Comparison of ENCODE assay signal across 19 mouse cellular contexts in genomic region chr7:137065408-137065807, GRCm38 (mm10).
"Had no signal": no experiment of that assay in that cellular context is flagged by ENCODE, and none has a peak within 500 bp of the region (broad histone marks: within the 10 kb centered on the region; RNA-seq: fewer than 3 reads in every experiment).

No protein-coding gene starts in this region.

- H3K36me3 ChIP-seq: midbrain, embryonic 10.5 days; midbrain, embryonic 12.5 days; neural tube, embryonic 13.5 days; neural tube, embryonic 15.5 days had no signal

- H3K4me3 ChIP-seq: midbrain, embryonic 10.5 days; midbrain, embryonic 12.5 days; myocyte; neural tube, embryonic 13.5 days; neural tube, embryonic 15.5 days had no signal

- H3K27me3 ChIP-seq: midbrain, embryonic 12.5 days; neural tube, embryonic 13.5 days; neural tube, embryonic 15.5 days had no signal

- ATAC-seq: midbrain, embryonic 16.5 days had no signal

- H3K9ac ChIP-seq: lung, embryonic 14.5 days; midbrain, embryonic 12.5 days; neural tube, embryonic 13.5 days; neural tube, embryonic 15.5 days had no signal

- H3K27ac ChIP-seq: midbrain, embryonic 10.5 days; neural tube, embryonic 15.5 days had no signal

- H3K4me2 ChIP-seq: lung, embryonic 14.5 days; midbrain, embryonic 12.5 days; neural tube, embryonic 13.5 days; neural tube, embryonic 15.5 days had no signal

- H3K4me1 ChIP-seq: midbrain, embryonic 12.5 days had no signal

- H3K9me3 ChIP-seq: midbrain, embryonic 10.5 days; midbrain, embryonic 12.5 days; neural tube, embryonic 13.5 days; neural tube, embryonic 15.5 days had no signal

- DNase-seq: lung, adult 18-20 months; lung, embryonic 14.5 days; lung, postnatal 14 days; lung, postnatal 4 days; midbrain, embryonic 14.5 days; retina, postnatal 1 day; right cerebral cortex, adult 18-20 months; right cerebral cortex, postnatal 25 days; right cerebral cortex, postnatal 4 days; spleen, adult 18-20 months; thymus, adult 2 months; thymus, postnatal 25 days; thymus, postnatal 4 days had no signal
